Mouse (Mus musculus) neural tube, embryonic 15.5 days (tissue): ENCODE measurements at regions not wholly inside any gene's neighbourhood (a gene's known extent, or its start where the extent isn't known, plus 50 kb on each side); places are given as distances from the start of the nearest gene placed in this dataset.

Experiments used
- ATAC-seq: fragments of 200-750 bp; cut with Nextera tagmentation; 2 replicates; pipeline ENCODE4 v1.8.0; 2017; ENCODE audit warnings: mild to moderate bottlenecking, moderate TSS enrichment, moderate library complexity; ENCODE audit not compliant: low FRiP score
- H3K27ac ChIP-seq: fragments of 300-500 bp; sonication (generic); replicated peaks from 2 replicates; pipeline ENCODE4 v1.5.1; 2015; ENCODE audit warnings: mild to moderate bottlenecking, inconsistent platforms
- H3K27me3 ChIP-seq: fragments of 300-500 bp; sonication (generic); replicated peaks from 2 replicates; pipeline ENCODE4 v1.6.1; 2015; ENCODE audit warnings: inconsistent platforms
- H3K36me3 ChIP-seq: fragments of 300-500 bp; sonication (generic); 2 replicates; pipeline ENCODE4 v1.6.1; 2015; ENCODE audit warnings: inconsistent platforms
- H3K4me1 ChIP-seq: fragments of 300-500 bp; sonication (generic); 2 replicates; pipeline ENCODE4 v1.6.1; 2015; ENCODE audit warnings: inconsistent platforms
- H3K4me2 ChIP-seq: fragments of 300-500 bp; sonication (generic); 2 replicates; pipeline ENCODE4 v1.6.1; 2015; ENCODE audit warnings: inconsistent platforms, mild to moderate bottlenecking, moderate library complexity
- H3K4me3 ChIP-seq: fragments of 300-500 bp; sonication (generic); replicated peaks from 2 replicates; pipeline ENCODE4 v1.5.1; 2015; ENCODE audit warnings: mild to moderate bottlenecking, inconsistent platforms
- H3K9ac ChIP-seq: fragments of 300-500 bp; sonication (generic); replicated peaks from 2 replicates; pipeline ENCODE4 v1.6.1; 2015; ENCODE audit warnings: mild to moderate bottlenecking, inconsistent platforms
- H3K9me3 ChIP-seq: fragments of 300-500 bp; sonication (generic); replicated peaks from 2 replicates; pipeline ENCODE4 v1.6.1; 2016; ENCODE audit warnings: inconsistent platforms
- WGBS: fragments of 180-500 bp; shearing (Covaris S2); methylation state at CpG from one replicate; pipeline ENCODE4 v1.1.7; 2015; ENCODE audit warnings: mixed read lengths; 5-methylcytosine and 5-hydroxymethylcytosine counted together

GRCm38 (mm10) chr6:140107628-140108027 is 66.4 kb upstream of the Plcz1 start:
- Histone ChIP-seq H3K27ac (no peak overlapping the region), H3K4me2 (peak overlapping the region; percentile 15), H3K9me3 (no peaks in the 10 kb centered on the region), H3K27me3 (no peaks in the 10 kb centered on the region), H3K36me3 (no peaks in the 10 kb centered on the region), H3K4me3 (no peak overlapping the region), H3K4me1 (peaks cover 8% of the 10 kb centered on the region), H3K9ac (no peak overlapping the region)
- 66% methylated on average over 16 of the region's 16 CpGs for WGBS
- no peak for ATAC-seq

GRCm38 (mm10) chr6:140106141-140106540 is 64.9 kb upstream of the Plcz1 start:
- no peak for ATAC-seq
- Histone ChIP-seq H3K27me3 (no peaks in the 10 kb centered on the region), H3K4me1 (peaks cover 4% of the 10 kb centered on the region; the same call in 1 of the 2 replicates), H3K9me3 (no peaks in the 10 kb centered on the region), H3K4me3 (no peak overlapping the region), H3K9ac (no peak overlapping the region), H3K36me3 (no peaks in the 10 kb centered on the region), H3K4me2 (no peak overlapping the region), H3K27ac (no peak overlapping the region)
- WGBS: 93% methylated on average over 5 of the region's 5 CpGs

- no peak for ATAC-seq
- no peaks in the 10 kb centered on the region for H3K4me1 ChIP-seq
- H3K27ac ChIP-seq: no peak overlapping the region
- no peak overlapping the region for H3K9ac ChIP-seq
- no peaks in the 10 kb centered on the region for H3K27me3 ChIP-seq
- WGBS: 87% methylated on average over 6 of the region's 6 CpGs
- no peak overlapping the region for H3K4me3 ChIP-seq
- no peaks in the 10 kb centered on the region for H3K9me3 ChIP-seq
- H3K36me3 ChIP-seq: no peaks in the 10 kb centered on the region
- H3K4me2 ChIP-seq: no peak overlapping the region
These were observed 60.8 kb upstream of the Plcz1 start for GRCm38 (mm10) chr6:140102043-140102442.

- no peak overlapping the region for H3K27ac ChIP-seq
- H3K36me3 ChIP-seq: no peaks in the 10 kb centered on the region
- H3K9me3 ChIP-seq: no peaks in the 10 kb centered on the region
- no peak overlapping the region for H3K9ac ChIP-seq
- no peaks in the 10 kb centered on the region for H3K27me3 ChIP-seq
- no peak overlapping the region for H3K4me2 ChIP-seq
- 85% methylated on average over 10 of the region's 10 CpGs for WGBS
- H3K4me3 ChIP-seq: no peak overlapping the region
- ATAC-seq: no peak
- H3K4me1 ChIP-seq: no peaks in the 10 kb centered on the region
These were observed 54.2 kb upstream of the Plcz1 start for GRCm38 (mm10) chr6:140095416-140095815.
